Mouse (Mus musculus) mesoderm, embryonic 11.5 days (tissue): ENCODE data around the gene Sfxn4.
A peak's percentile ranks its signal among the peaks of the same experiment; 100 is the strongest.
"Not testable (repeated sequence)": the region's sequence is repeated elsewhere in the genome, so short reads cannot be mapped to it uniquely, and the experiment has no call there.

Experiments
- DNase-seq: peaks from one replicate; pipeline ENCODE4 v3.0.0-alpha.2; 2012; ENCODE audit warnings: low read depth, low spot score

Gene Sfxn4

DNA sequence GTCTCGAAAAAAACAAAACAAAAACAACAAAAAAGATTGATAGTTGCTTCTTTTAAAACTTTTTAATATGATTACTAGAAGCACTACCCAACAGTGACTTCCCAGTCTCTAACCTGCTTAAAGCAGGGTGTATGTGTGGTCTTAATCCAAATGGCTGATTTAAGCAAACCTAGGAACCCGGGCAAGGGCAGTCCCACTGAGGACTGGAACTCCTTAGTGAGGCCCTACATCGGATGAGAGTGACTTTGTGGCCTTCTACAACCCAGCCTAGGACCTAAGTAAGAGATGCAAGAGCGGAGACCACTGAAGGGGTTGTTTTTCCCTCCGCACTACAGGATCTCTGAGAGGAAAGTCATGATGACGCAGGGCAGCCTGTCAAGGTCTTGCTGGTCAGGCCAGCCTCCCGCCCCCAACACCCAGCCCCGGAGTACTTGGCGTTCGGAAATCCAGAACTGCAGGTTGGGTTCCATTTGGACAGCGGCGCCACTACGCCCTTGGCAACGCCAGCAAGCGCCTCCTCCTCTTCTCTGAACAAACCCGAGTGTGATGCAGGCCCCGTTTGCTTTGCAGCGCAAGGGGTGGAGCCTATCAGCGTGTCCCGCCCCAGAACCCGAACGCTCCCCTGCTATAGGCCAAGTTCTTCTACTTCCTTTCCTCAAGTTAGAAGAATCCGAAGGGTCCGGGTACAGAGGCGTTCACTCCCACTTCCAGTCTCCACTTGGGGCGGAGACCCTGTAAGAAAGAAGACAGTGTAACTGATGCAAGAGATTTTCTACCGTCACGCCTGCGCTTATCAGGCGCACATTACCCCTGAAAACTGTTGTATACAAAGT, at the start of gene Sfxn4:
Sfxn4 (minus strand) TSS at position 612 of the 833 bp plus-strand sequence.
- peak; percentile 93 for DNase-seq

DNA sequence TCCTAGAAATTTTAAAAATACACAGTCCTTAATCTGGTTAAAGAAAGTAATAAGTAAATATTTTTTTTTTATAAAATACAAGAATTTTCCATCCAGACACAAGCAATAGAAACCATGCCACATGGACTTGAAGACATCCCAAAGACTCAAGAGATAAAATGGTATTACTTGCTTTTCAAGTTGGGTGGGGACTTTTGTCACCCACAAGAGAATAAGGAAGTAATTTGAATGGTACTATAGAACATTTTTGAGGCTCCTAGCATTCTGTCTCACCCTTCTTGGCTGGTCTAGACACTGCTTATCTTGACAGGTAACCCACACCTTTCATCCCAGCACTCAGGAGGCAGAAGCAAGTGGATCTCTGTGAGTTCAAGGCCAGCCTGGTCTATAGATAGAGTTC, 49.0 kb upstream of the Sfxn4 start:
- no peak for DNase-seq

DNA sequence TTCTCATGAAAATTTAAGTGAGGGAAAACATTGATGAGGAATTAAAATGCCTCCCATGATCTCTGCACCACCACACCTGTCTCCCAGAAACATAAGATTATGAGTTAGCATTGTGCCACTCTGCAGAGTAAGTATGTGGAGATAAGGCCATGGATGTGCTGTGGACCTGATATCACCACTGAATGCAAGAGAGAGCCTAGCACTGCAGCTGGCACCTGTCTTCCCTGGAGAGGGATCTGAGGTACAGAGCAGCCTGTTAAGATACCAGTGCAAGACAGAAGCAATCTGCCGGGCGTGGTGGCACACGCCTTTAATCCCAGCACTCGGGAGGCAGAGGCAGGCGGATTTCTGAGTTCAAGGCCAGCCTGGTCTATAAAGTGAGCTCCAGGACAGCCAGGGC, 44.2 kb upstream of the Sfxn4 start:
- no peak for DNase-seq

DNA sequence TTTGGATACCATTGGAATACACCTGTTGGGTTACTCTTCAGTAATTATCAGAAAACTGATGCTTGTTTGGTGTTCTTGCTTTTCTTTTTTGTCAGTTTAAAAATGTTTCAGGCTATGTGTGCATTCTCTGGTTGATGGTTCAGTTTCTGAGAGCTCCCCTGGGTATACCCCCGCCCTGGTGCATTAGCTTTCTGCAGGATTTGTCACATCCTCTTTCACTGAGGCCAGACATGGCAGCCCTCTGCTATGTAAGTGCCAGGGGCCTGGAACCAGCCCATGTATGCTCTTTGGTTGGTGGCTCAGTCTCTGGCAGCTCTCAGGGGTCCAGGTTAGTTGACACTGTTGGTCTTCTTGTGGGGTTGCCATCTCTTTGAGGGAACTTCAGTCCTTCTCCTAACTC, 42.7 kb upstream of the Sfxn4 start:
- no peak for DNase-seq

- DNase-seq = no peak
Observed at GRCm38 (mm10) chr19:60903139-60903538, 41.9 kb upstream of the Sfxn4 start.

- DNase-seq = no peak
Observed at GRCm38 (mm10) chr19:60895251-60895880, 34.1 kb upstream of the Sfxn4 start.

- peak; percentile 74 for DNase-seq
Observed at GRCm38 (mm10) chr19:60891934-60892547, 30.8 kb upstream of the Sfxn4 start.

DNA sequence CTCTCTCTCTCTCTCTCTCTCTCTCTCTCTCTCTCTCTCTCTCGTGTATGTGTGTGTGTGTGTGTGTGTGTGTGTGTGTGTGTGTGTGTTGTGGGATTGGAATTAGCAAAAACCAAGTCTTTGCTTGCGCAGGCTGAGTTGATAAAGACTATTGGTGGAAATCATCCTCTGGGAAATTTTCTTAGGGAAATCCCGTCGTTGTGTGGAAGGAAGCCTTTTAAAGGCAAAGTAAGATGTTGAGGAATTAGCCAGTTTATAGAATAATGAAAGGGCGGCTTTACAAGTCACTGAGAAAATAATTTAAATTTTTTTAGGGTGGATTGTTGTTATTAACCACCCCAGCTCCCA, 29.8 kb upstream of the Sfxn4 start:
- DNase-seq = no peak

- DNase-seq = peak; percentile 66
Observed at GRCm38 (mm10) chr19:60890391-60891122, 29.3 kb upstream of the Sfxn4 start.

- DNase-seq = peak; percentile 96
Observed at GRCm38 (mm10) chr19:60889714-60890315, 28.5 kb upstream of the Sfxn4 start, which contains the start of gene Grk5. Gene Grk5, plus strand, starts transcription at chr19:60889749.

GRCm38 (mm10) chr19:60889101-60889713, 27.9 kb upstream of the Sfxn4 start:
- DNase-seq = peak; percentile 58

DNA sequence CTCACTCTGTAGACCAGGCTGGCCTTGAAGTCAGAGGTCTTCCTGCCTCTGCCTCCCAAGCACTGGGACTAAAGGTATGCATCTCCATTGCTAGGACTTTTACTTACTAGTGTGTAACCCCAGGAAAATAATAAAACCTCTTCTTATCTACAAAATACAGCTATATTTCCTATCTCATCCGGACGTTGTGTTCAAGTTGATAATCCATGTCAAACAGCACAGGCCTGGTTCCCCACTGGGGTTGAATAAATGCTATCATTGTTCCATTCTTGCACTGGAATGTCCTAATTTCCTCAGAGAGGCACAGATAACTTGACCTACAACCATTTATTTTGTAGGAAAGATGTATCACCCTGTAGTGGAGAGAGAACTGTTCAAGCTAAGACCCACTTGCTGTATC, 26.4 kb upstream of the Sfxn4 start:
- DNase-seq = no peak

DNA sequence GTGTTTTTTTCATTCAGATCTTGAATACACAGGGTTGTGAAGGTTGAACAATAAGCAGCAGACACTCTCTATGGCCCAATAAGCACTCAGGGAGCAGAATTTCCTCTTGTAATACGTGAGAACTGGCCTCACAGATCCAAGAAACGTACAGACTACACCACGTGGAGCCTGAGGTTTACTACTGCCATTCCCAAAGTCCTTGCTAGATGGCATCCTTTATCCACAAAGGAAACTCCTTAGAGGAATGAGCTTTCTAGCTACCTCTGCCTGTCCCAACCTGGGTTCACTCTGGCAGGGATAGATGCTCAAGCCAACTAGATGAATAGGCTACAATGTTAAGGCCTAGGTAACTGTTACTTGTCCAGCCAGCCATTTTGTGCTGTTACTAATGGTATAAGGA, 21.9 kb upstream of the Sfxn4 start:
- DNase-seq = no peak

- DNase-seq = peak; percentile 96
Observed at GRCm38 (mm10) chr19:60874064-60874694, 12.9 kb upstream of the Sfxn4 start, which contains the start of gene Prdx3. Gene Prdx3, minus strand, starts transcription at chr19:60874556.

DNA sequence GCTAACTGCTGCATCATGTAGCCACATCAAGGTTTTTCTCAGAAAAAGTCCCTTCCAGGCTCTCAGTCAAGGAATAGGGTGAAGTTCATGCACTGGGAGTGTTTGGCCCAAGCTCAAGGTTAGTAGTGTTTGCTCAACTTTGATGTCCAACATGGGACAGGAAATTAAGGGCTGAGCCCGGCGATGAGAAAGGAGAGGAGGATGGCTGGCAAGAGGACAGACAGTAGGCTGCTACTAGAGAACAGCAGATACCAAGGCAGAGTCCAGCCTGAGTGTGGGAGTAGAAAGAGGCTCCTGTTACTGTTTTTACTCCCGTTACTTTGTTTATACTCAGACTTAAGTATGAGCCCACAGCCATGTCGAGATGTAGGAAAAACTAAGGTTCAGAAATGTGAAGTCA, 12.2 kb upstream of the Sfxn4 start:
- no peak for DNase-seq

DNA sequence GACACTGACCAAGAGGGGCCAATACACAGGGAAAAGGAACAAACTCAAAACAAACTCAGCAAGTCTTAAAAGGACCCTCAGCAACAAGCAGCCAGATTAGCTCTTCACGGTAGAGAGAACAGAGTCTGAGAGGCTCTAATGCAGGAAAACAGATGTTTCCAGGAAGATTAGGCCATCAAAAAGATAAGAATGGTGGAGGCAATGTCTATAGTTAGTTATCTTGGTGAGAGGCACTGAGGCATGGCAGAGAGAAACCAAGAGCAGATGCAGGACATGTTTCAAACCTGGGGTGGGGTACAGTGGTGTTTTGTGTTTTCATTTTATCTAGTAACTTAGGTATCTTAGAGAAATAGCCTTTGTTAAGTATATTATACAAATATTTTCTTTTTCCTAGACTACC, 11.0 kb upstream of the Sfxn4 start:
- no peak for DNase-seq

DNA sequence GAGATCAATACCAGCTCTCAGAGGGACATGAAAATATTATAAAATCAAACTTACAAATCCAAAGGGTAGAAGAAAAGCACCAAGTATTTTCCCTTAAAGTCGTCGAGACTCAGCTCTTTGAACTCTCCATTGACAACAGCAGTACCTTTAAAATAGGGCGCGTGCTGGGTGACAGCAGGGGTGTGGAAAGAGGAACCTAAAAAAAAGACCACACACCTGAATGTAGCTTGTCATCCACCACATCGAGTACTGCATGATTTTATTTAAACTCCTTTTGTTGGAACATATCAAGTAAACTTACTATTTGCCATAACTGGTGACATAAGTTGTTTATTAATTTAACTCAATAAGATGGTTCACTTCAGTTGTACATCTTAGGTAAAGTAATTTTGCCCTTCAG, 10.1 kb upstream of the Sfxn4 start:
- no peak for DNase-seq

DNA sequence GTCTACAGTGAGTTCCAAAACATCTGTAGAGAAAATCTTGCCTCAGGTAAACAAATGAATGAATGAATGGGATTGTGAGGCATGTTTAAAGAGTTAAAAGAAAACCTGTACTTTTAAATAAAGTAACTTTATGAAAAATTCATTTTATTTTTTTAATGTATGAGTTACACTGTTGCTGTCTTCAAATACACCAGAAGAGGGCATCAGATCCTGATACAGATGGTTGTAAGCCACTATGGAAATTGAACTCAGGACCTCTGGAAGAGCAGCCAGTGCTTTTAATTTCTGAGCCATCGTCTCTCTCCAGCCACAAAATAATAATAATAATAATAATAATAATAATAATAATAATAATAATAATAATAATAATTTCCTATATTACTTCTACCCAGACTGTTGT, 9.2 kb upstream of the Sfxn4 start:
- DNase-seq = no peak

DNA sequence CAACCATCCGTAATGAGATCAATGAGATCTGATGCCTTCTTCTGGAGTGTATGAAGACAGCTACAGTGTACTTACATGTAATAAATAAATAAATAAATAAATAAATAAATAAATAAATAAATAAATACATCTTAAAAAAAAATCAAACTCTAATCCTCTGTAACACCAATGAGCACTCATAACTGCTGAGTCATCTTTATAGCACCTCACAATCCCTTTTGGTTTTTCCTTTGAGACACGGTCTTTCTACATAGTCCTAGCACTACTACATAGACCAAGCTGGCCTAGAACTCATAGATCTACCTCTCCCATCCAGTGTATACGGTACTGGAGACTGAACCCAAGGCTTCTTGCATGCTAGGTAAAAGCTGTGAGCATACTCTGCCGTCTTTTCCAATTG, 4.9 kb upstream of the Sfxn4 start:
- not testable (repeated sequence) for DNase-seq

- no peak for DNase-seq
Observed at GRCm38 (mm10) chr19:60845731-60846130, 15.5 kb downstream of the Sfxn4 start.

DNA sequence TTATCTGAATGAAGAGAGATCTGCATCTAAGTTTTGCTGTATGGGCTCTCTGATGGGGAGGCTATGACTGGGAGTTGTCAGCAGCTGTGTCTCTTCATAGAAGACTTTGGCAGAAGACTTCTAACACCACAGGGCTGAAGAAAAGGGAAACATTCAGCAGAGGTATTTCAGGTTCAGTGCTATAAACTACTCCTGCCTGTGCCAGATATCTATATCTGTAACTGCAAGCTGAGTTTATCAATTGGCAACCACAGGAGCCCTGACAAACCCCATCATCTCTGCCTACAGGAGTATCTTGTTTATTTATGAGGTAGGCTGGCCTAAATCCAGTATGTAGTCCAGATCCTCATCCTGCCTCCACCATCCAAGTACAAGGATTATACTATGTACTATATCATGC, 18.0 kb downstream of the Sfxn4 start:
- no peak for DNase-seq
